Mouse (Mus musculus): Measurements from ENCODE around the gene Nudt17.
"Not testable (repeated sequence)": the region's sequence is repeated elsewhere in the genome, so short reads cannot be mapped to it uniquely, and the experiment has no call there.

The Nudt17 gene

DNA sequence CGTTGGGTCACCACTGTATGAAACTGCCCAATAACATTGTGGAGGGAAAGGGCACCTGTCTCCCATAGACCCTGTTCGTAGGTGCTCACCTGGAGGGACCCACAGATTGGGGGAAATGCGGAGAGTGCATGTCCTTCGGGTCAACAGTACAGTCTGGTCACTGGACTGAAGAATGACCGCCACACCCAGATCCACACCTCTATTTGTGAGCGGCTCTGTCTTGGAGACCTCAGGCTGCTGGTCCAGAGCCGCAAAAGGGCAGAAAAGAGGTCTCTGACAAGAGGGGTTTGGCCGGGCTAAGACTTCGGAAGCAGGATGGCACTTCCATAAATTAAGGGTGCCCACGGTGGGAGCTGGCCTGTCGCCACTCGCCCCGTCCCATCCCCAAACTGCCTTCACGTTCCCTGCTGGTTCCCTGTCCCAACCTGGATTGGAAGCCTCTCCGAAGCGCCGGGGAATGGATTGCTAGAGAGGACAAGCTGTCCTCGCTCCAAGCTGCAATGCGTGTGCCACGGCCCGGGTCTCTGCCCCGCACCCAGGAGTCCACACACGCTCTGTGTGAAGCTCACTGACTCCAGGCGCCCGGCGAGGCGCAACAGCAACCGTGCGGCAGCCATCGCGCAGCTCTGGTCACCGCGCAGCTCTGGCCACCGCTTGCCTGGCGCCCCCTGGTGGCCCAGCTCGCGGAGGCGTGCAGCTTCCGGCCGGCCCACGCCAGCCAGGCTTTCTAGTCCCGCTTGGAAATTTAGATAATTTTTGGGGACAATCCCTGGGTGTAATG, at the start of gene Nudt17:
Nudt17 (minus strand) TSS at position 660 of the 781 bp plus-strand sequence.
- peak; percentile 46 to 77 for DNase-seq (ENCODE audit: low spot score in 2 of 2)

DNA sequence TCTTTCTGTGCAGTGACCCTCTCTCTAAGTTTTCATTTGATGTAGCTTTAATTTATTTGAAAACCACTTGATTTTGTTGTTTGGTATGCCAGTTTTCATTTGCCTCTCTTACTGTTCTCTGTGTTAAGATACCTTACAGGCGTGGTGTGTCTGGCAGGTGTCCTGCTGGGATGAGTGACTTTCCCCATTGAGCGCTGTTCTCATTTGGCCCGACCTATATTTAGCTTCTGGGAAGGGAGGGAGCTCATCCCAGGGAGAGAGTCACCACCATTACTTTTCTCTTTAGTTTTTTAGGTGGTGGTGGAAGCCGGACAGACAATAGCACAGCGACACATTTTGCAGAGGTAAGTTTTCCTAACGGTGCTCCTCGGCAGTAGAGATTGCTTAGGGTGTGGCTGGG, 49.3 kb upstream of the Nudt17 start:
- no peak for DNase-seq (ENCODE audit: low spot score in 2 of 2)

- no peak for DNase-seq (ENCODE audit: low spot score in 2 of 2)
Observed at GRCm38 (mm10) chr3:96755935-96756334, 47.6 kb upstream of the Nudt17 start.

DNA sequence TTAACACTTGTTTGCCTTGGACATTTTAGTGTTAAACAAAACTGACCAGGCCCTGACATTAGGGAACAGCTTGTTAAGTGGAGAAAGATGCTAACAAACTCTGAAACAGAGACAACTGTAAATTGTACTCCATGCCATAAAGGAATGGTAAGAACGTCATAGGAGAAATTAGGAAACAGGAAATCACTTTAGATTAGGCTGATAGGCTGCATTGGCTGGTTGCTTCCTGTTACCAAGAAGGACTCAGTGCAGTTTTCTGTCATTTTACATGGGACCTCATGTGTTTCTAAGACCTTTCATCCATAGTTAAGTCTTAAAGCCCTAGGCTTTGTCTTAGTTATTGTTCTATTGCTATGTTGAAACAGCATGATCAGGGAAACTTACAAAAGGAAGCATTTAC, 38.5 kb upstream of the Nudt17 start:
- no peak for DNase-seq (ENCODE audit: low spot score in 2 of 2)

DNA sequence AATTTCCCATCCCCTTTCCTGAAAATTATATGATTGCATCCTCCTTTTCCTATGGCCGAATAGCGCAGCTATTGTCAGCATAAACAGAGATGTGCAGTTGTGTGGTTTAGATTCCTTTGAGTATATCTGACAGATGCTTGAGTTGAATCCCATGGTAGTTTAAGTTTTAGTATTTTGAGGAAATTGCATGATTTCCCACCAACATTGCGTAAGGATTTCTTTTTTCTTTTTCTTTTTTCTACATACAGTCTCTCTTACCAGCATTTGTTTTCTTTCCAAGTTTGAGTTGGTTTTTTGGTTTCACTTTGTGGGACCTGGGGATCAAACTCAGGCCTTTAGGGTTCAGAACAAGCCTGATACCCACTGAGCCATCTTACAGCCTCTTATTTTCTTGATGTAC, 36.0 kb upstream of the Nudt17 start:
- DNase-seq (ENCODE audit: low spot score in 2 of 2): no peak

- not testable (repeated sequence) for DNase-seq (ENCODE audit: low spot score in 2 of 2)
Observed at GRCm38 (mm10) chr3:96740279-96740678, 31.9 kb upstream of the Nudt17 start.

- DNase-seq (ENCODE audit: low spot score in 2 of 2): no peak
Observed at GRCm38 (mm10) chr3:96737995-96738394, 29.6 kb upstream of the Nudt17 start.

- DNase-seq (ENCODE audit: low spot score in 2 of 2): no peak
Observed at GRCm38 (mm10) chr3:96737013-96737740, 28.8 kb upstream of the Nudt17 start.

DNA sequence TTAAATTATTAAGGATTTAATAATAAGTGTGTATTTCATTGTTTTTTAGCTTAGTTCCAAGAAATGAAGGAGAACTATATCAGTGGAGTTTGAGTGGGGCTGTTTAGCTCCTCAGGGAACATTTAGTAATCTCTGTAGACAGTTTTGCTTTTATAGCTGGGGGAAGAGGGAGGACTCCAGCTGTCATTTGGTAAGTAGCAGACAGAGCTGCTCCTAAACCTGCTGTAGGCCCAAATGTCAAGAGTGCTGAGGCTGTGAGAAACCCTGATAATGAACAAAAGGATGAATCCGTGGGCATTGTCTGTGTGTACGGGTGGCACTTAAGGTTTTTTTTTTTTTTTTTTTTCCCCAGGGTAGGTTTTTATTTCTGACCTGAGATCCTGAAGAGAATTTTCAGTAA, 26.8 kb upstream of the Nudt17 start:
- DNase-seq (ENCODE audit: low spot score in 2 of 2): no peak

- no peak for DNase-seq (ENCODE audit: low spot score in 2 of 2)
Observed at GRCm38 (mm10) chr3:96733984-96734383, 25.6 kb upstream of the Nudt17 start.

- DNase-seq (ENCODE audit: low spot score in 2 of 2): no peak
Observed at GRCm38 (mm10) chr3:96730785-96731184, 22.4 kb upstream of the Nudt17 start.

DNA sequence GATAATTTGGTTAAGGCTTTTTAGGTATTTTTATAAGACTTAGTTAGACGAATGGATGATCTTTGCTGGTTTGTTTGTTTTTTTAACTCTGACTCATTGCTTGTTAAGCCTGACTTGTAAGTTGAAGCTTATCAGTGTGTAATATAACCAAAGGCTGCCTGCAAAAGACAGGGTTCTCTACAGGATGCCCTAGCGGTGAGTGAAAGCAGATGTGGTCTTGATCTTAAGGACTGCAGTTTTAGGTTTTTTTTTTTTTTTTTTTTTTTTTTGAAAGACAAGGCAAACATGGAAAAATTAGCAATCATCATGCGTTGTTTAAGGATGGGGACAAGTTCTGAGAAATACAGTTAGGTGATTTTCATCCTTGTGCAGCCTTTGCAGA, 21.0 kb upstream of the Nudt17 start:
- DNase-seq (ENCODE audit: low spot score in 2 of 2): no peak

DNA sequence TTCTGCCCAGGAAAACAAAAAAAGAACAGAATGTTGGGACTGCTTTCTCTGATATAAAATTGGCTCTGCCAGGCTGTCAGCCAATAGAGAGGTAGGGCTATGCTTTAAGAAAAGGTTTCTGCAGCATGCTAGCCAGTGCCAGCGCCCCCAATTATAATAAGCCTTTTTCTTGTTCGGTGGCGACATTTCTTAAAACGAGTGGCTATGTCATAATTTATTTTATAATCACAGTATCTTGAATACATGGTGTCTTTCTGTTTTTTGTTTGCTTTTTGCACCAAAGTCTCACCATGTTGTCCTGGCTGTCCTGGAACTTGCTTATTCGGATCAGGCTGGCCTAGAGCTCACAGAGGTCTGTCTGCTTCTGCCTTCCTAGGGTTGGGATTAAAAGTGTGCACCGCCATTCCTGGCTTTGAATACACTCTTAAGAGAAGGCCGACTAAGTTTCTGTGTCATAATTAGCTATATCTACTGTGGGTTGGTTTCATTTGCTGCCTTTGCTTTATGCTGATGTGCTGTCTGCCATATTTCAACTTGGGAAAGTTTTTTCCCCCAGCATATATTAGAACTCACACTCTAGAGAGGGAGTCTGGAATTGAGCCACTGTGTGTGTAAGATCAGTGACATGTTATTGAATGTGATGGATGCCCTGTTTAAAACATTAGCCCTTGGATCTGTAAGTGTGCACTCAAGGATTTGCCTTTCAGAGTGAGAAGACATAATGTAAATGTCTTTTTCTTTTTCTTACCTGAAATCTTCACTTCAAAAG, 20.5 kb upstream of the Nudt17 start:
- DNase-seq (ENCODE audit: low spot score in 2 of 2): no peak

- DNase-seq (ENCODE audit: low spot score in 2 of 2): no peak
Observed at GRCm38 (mm10) chr3:96727828-96728633, 19.7 kb upstream of the Nudt17 start.

- DNase-seq (ENCODE audit: low spot score in 2 of 2): peak; percentile 93 to 95
Observed at GRCm38 (mm10) chr3:96727343-96727827, 19.0 kb upstream of the Nudt17 start, which contains the start of the genes Polr3c and Rnf115. Polr3c (minus strand) TSS chr3:96727628. Rnf115 (plus strand) TSS chr3:96727664.

DNA sequence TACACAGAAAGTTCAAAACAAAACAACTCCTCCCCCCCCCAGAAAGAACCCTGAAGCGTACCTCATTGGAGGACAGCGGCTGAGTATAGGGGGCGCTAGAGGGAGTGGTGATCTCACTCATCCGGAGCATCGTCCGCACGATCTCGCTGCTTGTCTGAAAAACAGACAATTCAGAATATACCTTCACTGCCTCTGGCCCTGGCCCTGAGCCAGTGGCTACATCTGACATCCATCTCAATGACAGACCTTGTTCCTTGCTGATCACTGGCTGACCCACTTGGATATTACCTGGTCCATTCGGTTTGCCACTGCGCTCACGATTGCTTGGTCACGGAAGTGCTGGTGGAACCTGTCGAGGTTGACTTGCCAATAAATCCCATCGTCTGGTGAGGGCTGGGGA, 10.8 kb upstream of the Nudt17 start:
- DNase-seq (ENCODE audit: low spot score in 2 of 2): no peak

DNA sequence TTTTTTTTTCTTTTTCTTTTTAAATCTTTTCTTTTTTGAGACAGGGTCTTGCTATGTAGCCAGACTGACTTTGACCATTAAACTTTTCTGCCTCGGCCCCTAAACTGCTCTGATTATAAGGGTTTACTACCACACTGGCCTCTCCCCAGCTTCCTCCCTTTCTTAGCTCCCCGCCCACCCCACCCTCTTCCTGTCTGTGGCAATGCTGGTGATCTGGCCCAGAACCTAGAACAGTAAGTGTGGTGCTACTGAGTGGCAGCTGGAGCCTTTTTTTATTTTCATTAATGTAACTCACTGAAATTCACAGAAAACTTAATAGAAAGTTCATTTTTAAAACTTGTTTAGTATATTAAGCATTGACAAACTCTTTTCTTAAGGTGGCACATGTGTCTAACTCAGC, 7.5 kb upstream of the Nudt17 start:
- DNase-seq (ENCODE audit: low spot score in 2 of 2): no peak

GRCm38 (mm10) chr3:96714286-96714685, 5.9 kb upstream of the Nudt17 start:
- no peak for DNase-seq (ENCODE audit: low spot score in 2 of 2)

DNA sequence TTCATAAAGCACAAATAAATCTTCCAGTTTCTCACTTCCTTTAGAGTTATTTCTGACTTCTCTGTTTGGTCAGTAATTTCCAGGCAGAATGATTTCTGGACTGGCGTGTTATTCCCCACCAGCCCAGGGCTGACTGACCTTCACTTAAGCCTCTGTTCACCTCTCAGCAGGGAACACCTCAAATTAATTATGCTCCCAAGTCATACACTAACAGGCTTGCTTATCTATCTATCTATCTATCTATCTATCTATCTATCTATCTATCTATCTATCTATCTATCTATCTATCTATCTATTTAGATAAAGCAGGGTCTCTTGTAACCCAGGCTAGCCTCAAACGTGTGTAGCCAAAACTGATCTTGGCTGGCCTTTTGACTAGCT, 312 bp upstream of the Nudt17 start:
- DNase-seq (ENCODE audit: low spot score in 2 of 2): no peak

GRCm38 (mm10) chr3:96706984-96707383, 1.4 kb downstream of the Nudt17 start:
- no peak for DNase-seq (ENCODE audit: low spot score in 2 of 2)

DNA sequence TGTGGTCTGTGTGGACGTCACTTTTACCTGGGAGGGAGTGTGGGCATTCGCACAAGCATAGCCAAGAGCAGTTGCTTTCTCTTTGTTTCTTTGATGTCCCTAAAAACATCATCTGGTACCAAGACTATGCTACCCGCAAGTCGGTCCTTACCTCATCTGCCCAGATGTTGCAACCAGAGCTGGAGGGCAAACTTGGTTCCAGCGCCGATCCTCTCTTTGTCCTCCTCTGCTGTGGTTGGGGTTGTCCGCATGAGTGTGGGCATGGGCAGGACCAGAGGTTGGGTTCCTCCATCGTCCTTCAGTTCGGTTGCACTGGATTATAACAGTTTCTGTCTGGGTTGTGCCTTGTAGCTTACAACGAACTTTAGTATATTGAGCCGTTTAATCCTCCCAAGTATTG, 2.1 kb downstream of the Nudt17 start:
- no peak for DNase-seq (ENCODE audit: low spot score in 2 of 2)
